Mouse (Mus musculus) myocyte (in vitro differentiated cells): Measurements from ENCODE around the gene Slc25a21.

Experiments used
- E2F4 ChIP-seq: IDR thresholded peaks from one replicate; pipeline ENCODE4 v1.6.1; 2011; ENCODE audit warnings: mild to moderate bottlenecking, control low read depth, moderate library complexity; ENCODE audit not compliant: insufficient read depth
- MAX ChIP-seq: IDR thresholded peaks from one replicate; pipeline ENCODE4 v1.6.1; 2011; ENCODE audit warnings: low read depth, mild to moderate bottlenecking, control low read depth
- MYOG ChIP-seq, 3 experiments: IDR thresholded peaks; one replicate each; pipeline ENCODE4 v1.6.1; 2011; ENCODE audit warnings: control low read depth in 2 of 3, low read depth in 2 of 3, mild to moderate bottlenecking in 2 of 3; ENCODE audit not compliant: insufficient read length in 2 of 3, control insufficient read depth in 1 of 3, insufficient read depth in 1 of 3
- POLR2A ChIP-seq: IDR thresholded peaks from one replicate; pipeline ENCODE4 v1.6.1; 2011; ENCODE audit warnings: low read depth, mild to moderate bottlenecking, control low read depth, moderate library complexity; ENCODE audit not compliant: insufficient read length
- POLR2AphosphoS2 ChIP-seq: IDR thresholded peaks from one replicate; pipeline ENCODE4 v1.6.1; 2011; ENCODE audit warnings: low read depth, control low read depth; ENCODE audit not compliant: insufficient read length
- REST ChIP-seq: IDR thresholded peaks from one replicate; pipeline ENCODE4 v1.6.1; 2011; ENCODE audit warnings: mild to moderate bottlenecking, control low read depth, moderate library complexity; ENCODE audit not compliant: insufficient read depth, insufficient read length
- SRF ChIP-seq: IDR thresholded peaks from one replicate; pipeline ENCODE4 v1.6.1; 2011; ENCODE audit warnings: low read depth; ENCODE audit not compliant: control insufficient read depth, insufficient read length
- TCF12 ChIP-seq: IDR thresholded peaks from one replicate; pipeline ENCODE4 v1.6.1; 2011; ENCODE audit warnings: mild to moderate bottlenecking, control low read depth; ENCODE audit not compliant: poor library complexity, insufficient read depth, severe bottlenecking
- TCF3 ChIP-seq: IDR thresholded peaks from one replicate; pipeline ENCODE4 v1.6.1; 2011; ENCODE audit warnings: low read depth, control low read depth; ENCODE audit not compliant: insufficient read length
- USF1 ChIP-seq: IDR thresholded peaks from one replicate; pipeline ENCODE4 v1.6.1; 2011; ENCODE audit warnings: low read depth, mild to moderate bottlenecking, control low read depth, moderate library complexity

DNA sequence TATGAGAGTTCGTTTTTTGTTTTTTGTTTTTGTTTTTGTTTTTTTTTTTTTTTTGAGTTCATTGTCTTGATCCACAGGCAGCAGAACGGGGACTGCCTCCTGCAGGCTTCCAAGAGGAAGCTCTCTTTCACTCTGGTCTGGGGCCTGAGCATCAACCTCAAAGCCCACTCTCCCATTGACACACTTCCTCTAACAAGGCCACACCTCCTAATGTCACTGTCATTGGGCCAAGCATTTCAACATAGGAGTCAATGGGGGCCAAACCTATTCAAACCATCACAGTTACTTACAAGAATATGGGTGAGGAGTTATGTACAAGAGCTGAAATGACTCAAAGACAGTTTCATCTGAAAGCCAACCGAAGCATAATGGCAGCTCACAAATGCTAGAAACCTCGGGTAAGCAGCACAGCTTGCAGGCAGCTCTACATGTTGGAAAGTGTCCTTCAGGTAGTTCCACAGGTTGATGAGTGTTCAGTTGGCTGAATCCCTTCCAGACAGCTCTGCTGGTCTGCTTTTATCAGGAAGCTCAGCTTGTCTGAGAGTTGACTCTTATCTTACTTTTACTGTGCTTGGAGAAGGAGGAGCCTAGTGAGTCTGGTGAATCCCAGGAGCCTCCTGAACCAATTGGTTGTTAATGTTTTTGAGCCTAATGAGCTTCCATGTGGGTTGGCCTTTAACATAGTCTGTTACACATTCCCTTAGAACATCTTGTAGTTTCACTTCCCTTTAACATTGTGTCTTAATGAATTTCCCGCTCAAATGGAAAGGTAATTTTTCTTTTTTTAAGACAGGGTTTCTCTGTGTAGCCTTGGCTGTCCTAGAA is 46.6 kb upstream of the Slc25a21 start:
- TF ChIP-seq REST (no peak), MYOG (IDR thresholded peaks at IDR 0.05; ENCODE audit: control insufficient read depth in 1 of 3, insufficient read depth in 1 of 3, insufficient read length in 2 of 3, low read depth in 2 of 3) (no peak), SRF (no peak), USF1 (no peak), TCF3 (no peak), MAX (no peak), E2F4 (no peak), POLR2A (no peak), POLR2AphosphoS2 (no peak), TCF12 (no peak)
